Mouse (Mus musculus): Measurements from ENCODE around the gene Rc3h1. TPM values are rescaled to one million over a fixed set of nuclear protein-coding genes. Genes with fewer than 3 reads are reported as not detected.
"Not testable (repeated sequence)": the region's sequence is repeated elsewhere in the genome, so short reads cannot be mapped to it uniquely, and the experiment has no call there.

The Rc3h1 gene
- total and polyA plus RNA-seq, 2 experiments = 7.7 to 13.1 TPM

DNA sequence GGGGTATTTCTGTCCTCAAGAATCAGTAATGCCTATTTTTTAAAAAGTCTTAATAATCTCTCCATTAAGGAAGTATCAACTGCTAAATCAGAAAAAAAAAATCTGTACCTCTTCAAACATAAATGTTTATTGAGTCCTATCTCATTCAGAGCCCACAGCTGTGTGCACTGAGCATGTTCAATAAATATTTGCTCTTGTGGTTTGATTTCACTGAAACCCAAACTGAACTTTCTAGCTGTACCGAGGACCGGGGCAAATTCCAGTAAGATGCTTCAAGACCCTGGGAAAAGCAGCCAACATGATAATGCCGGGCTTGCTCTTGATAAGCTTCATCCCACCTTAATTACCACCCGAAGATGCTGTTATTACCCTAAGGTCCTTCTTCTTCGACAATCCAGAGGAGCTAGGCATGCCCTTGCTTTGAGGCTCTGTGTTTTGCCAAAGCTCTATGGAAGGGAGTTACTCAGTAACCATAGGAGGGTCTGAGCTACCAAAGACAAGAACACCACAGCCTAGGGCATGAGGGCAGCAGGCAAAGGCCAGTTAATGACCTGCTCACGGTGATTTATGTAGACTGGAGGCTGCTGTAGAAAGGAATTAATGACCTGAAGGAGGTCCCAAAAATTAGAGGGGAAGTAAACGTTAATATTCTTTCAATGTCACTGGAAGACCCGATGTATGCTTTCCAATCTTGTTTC, 74.5 kb downstream of the Rc3h1 start:
- H3K36me3 ChIP-seq (ENCODE audit: control insufficient read depth, insufficient read depth, low read length) = no peaks in the 10 kb centered on the region
- DNase-seq (ENCODE audit: extremely low read depth, low read depth, low spot score) = peak; percentile 96
- H3K27ac ChIP-seq (replicated peaks; ENCODE audit: insufficient read depth, low read depth, low read length) = peak overlapping the region; percentile 100
- H3K4me1 ChIP-seq (ENCODE audit: control insufficient read depth, insufficient read depth, low read length) = peaks cover 34% of the 10 kb centered on the region
- H3K27me3 ChIP-seq (ENCODE audit: control insufficient read depth, insufficient read depth, low read length) = no peaks in the 10 kb centered on the region
- peak overlapping the region; percentile 73 for H3K9ac ChIP-seq (ENCODE audit: low read depth, low read length)
- H3K4me3 ChIP-seq (ENCODE audit: insufficient read depth, low read depth, low read length) = peak overlapping the region; percentile 49
- no peak for TF ChIP-seq POLR2A (IDR thresholded peaks at IDR 0.05; ENCODE audit: extremely low read depth, insufficient read depth, low read length)
- TF ChIP-seq CTCF (IDR thresholded peaks at IDR 0.05; ENCODE audit: low read depth, low read length) = no peak
- peaks cover 6% of the 10 kb centered on the region; the same call in 1 of the 2 replicates for H3K79me2 ChIP-seq (ENCODE audit: control insufficient read depth, insufficient read depth, low read length)
- WGBS = 17% methylated on average over 8 of the region's 8 CpGs

GRCm38 (mm10) chr1:160981337-160981736, 75.1 kb downstream of the Rc3h1 start:
- Histone ChIP-seq H3K27me3 (ENCODE audit: control insufficient read depth, insufficient read depth, low read length) (no peaks in the 10 kb centered on the region), H3K4me1 (ENCODE audit: control insufficient read depth, insufficient read depth, low read length) (peaks cover 40% of the 10 kb centered on the region), H3K36me3 (ENCODE audit: control insufficient read depth, insufficient read depth, low read length) (no peaks in the 10 kb centered on the region), H3K27ac (replicated peaks; ENCODE audit: insufficient read depth, low read depth, low read length) (peak overlapping the region; percentile 96), H3K79me2 (ENCODE audit: control insufficient read depth, insufficient read depth, low read length) (peaks cover 6% of the 10 kb centered on the region; the same call in 1 of the 2 replicates), H3K4me3 (ENCODE audit: insufficient read depth, low read depth, low read length) (no peak overlapping the region), H3K9ac (ENCODE audit: low read depth, low read length) (peak overlapping the region; percentile 63)
- TF ChIP-seq CTCF (IDR thresholded peaks at IDR 0.05; ENCODE audit: low read depth, low read length) (no peak), POLR2A (IDR thresholded peaks at IDR 0.05; ENCODE audit: extremely low read depth, insufficient read depth, low read length) (no peak)
- DNase-seq (ENCODE audit: extremely low read depth, low read depth, low spot score) = peak; percentile 56
- 36% methylated on average over 4 of the region's 4 CpGs for WGBS

GRCm38 (mm10) chr1:160982887-160983286, 76.7 kb downstream of the Rc3h1 start:
- no peaks in the 10 kb centered on the region for H3K36me3 ChIP-seq (ENCODE audit: control insufficient read depth, insufficient read depth, low read length)
- TF ChIP-seq POLR2A (IDR thresholded peaks at IDR 0.05; ENCODE audit: extremely low read depth, insufficient read depth, low read length) (no peak), CTCF (IDR thresholded peaks at IDR 0.05; ENCODE audit: low read depth, low read length) (no peak)
- H3K27ac ChIP-seq (replicated peaks; ENCODE audit: insufficient read depth, low read depth, low read length) = peak overlapping the region; percentile 69
- no peak overlapping the region for H3K4me3 ChIP-seq (ENCODE audit: insufficient read depth, low read depth, low read length)
- H3K4me1 ChIP-seq (ENCODE audit: control insufficient read depth, insufficient read depth, low read length) = peaks cover 35% of the 10 kb centered on the region
- H3K27me3 ChIP-seq (ENCODE audit: control insufficient read depth, insufficient read depth, low read length) = no peaks in the 10 kb centered on the region
- DNase-seq (ENCODE audit: extremely low read depth, low read depth, low spot score) = peak; percentile 60
- peak overlapping the region; percentile 45; the same call in 1 of the 2 replicates for H3K9ac ChIP-seq (ENCODE audit: low read depth, low read length)
- 6% methylated on average over 3 of the region's 3 CpGs for WGBS
- H3K79me2 ChIP-seq (ENCODE audit: control insufficient read depth, insufficient read depth, low read length) = peaks cover 11% of the 10 kb centered on the region

GRCm38 (mm10) chr1:160984731-160985130, 78.5 kb downstream of the Rc3h1 start:
- H3K27me3 ChIP-seq (ENCODE audit: control insufficient read depth, insufficient read depth, low read length); H3K9ac ChIP-seq (ENCODE audit: low read depth, low read length); H3K4me3 ChIP-seq (ENCODE audit: insufficient read depth, low read depth, low read length); H3K36me3 ChIP-seq (ENCODE audit: control insufficient read depth, insufficient read depth, low read length); DNase-seq (ENCODE audit: extremely low read depth, low read depth, low spot score): not testable (repeated sequence)
- H3K79me2 ChIP-seq (ENCODE audit: control insufficient read depth, insufficient read depth, low read length) = peaks cover 16% of the 10 kb centered on the region
- peaks cover 35% of the 10 kb centered on the region for H3K4me1 ChIP-seq (ENCODE audit: control insufficient read depth, insufficient read depth, low read length)
- H3K27ac ChIP-seq (replicated peaks; ENCODE audit: insufficient read depth, low read depth, low read length) = peak overlapping the region; percentile 45
- WGBS = 76% methylated on average over 1 of the region's 1 CpGs

GRCm38 (mm10) chr1:160985477-160985876, 79.3 kb downstream of the Rc3h1 start:
- Histone ChIP-seq H3K27ac (replicated peaks; ENCODE audit: insufficient read depth, low read depth, low read length) (peak overlapping the region; percentile 92), H3K4me1 (ENCODE audit: control insufficient read depth, insufficient read depth, low read length) (peaks cover 37% of the 10 kb centered on the region), H3K27me3 (ENCODE audit: control insufficient read depth, insufficient read depth, low read length) (no peaks in the 10 kb centered on the region), H3K9ac (ENCODE audit: low read depth, low read length) (no peak overlapping the region), H3K4me3 (ENCODE audit: insufficient read depth, low read depth, low read length) (no peak overlapping the region), H3K79me2 (ENCODE audit: control insufficient read depth, insufficient read depth, low read length) (peaks cover 15% of the 10 kb centered on the region), H3K36me3 (ENCODE audit: control insufficient read depth, insufficient read depth, low read length) (peaks cover 7% of the 10 kb centered on the region)
- TF ChIP-seq POLR2A (IDR thresholded peaks at IDR 0.05; ENCODE audit: extremely low read depth, insufficient read depth, low read length) = no peak
- no peak for TF ChIP-seq CTCF (IDR thresholded peaks at IDR 0.05; ENCODE audit: low read depth, low read length)
- 29% methylated on average over 6 of the region's 6 CpGs for WGBS
- no peak for DNase-seq (ENCODE audit: extremely low read depth, low read depth, low spot score)
